Mouse (Mus musculus) CH12.LX (cell line): Measurements from ENCODE around the gene Tbata.

Source experiments
- CTCF ChIP-seq, 2 experiments: IDR thresholded peaks in 1 of 2; conservative IDR thresholded peaks in 1 of 2; 2 replicates each; pipeline ENCODE4 v1.5.1; 2011 to 2012; ENCODE audit warnings: low read depth in 2 of 2, low read length in 2 of 2, improper control_type of control experiment in 1 of 2, inconsistent platforms in 1 of 2, mild to moderate bottlenecking in 1 of 2, moderate library complexity in 1 of 2
- E2F4 ChIP-seq: IDR thresholded peaks from 2 replicates; pipeline ENCODE4 v1.6.1; 2011; ENCODE audit warnings: low read depth, low read length, improper control_type of control experiment; ENCODE audit not compliant: insufficient replicate concordance
- EP300 ChIP-seq: IDR thresholded peaks from 2 replicates; pipeline ENCODE4 v1.6.1; 2011; ENCODE audit warnings: low read length, improper control_type of control experiment
- KAT2A ChIP-seq: IDR thresholded peaks from 2 replicates; pipeline ENCODE4 v1.6.1; 2012; ENCODE audit warnings: low read length, improper control_type of control experiment, inconsistent platforms; ENCODE audit not compliant: insufficient replicate concordance
- MYC ChIP-seq: IDR thresholded peaks from 2 replicates; pipeline ENCODE4 v1.6.1; 2011; ENCODE audit warnings: low read depth, mild to moderate bottlenecking, improper control_type of control experiment, low read length
- POLR2A ChIP-seq: IDR thresholded peaks from 2 replicates; pipeline ENCODE4 v1.6.1; 2011; ENCODE audit warnings: low read depth, mild to moderate bottlenecking, improper control_type of control experiment, low read length
- UBTF ChIP-seq: IDR thresholded peaks from 2 replicates; pipeline ENCODE4 v1.6.1; 2012; ENCODE audit warnings: low read depth, mild to moderate bottlenecking, inconsistent platforms, low read length, improper control_type of control experiment, moderate library complexity
- USF2 ChIP-seq: conservative IDR thresholded peaks from 2 replicates; pipeline ENCODE4 v1.6.1; 2011; ENCODE audit warnings: low read depth, low read length, improper control_type of control experiment
- ZNF384 ChIP-seq: IDR thresholded peaks from 2 replicates; pipeline ENCODE4 v1.6.1; 2012; ENCODE audit warnings: low read depth, low read length, improper control_type of control experiment, inconsistent platforms

GRCm38 (mm10) chr10:61124462-61124861 lies 47.3 kb upstream of the Tbata start:
- no peak for TF ChIP-seq ZNF384
- no peak for TF ChIP-seq CTCF (conservative IDR thresholded peaks at IDR 0.05 in 1 of 2, IDR thresholded peaks at IDR 0.05 in 1 of 2; ENCODE audit: low read depth in 2 of 2, low read length in 2 of 2)
- TF ChIP-seq E2F4 = no peak
- no peak for TF ChIP-seq POLR2A
- no peak for TF ChIP-seq KAT2A
- TF ChIP-seq MYC = no peak
- no peak for TF ChIP-seq EP300
- no peak for TF ChIP-seq UBTF
- no peak for TF ChIP-seq USF2
